Mouse (Mus musculus): ENCODE data around the gene Ppt2. TPM values are rescaled to one million over a fixed set of nuclear protein-coding genes. Genes with fewer than 3 reads are reported as not detected.

The Ppt2 gene
- polyA plus RNA-seq, 1 experiment from 2014 or later = 32.9 TPM

DNA sequence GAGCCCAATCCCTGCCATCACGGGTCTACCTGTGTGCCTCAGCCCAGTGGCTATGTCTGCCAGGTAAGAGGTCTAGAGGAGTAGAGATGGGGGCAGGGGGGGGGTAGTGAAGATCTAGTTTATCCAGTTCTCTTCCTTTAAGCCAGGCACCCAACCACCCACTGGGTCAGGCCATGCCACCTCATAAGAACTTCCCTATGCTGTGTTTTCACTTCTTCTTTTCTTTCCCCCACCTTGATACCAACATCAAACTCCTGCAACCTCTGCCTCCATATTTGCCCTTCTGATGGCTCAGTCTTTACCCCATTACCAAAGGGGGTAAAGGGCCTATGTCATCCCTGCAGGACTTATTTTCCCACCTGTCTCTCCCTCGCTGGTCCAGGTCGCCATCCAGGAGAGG is 50.2 kb downstream of the Ppt2 start:
- Histone ChIP-seq H3K9ac (ENCODE audit: low read depth, low read length) (no peak overlapping the region), H3K9me3 (ENCODE audit: control insufficient read depth, low read length) (no peaks in the 10 kb centered on the region), H3K36me3 (ENCODE audit: control insufficient read depth, insufficient read depth, low read length) (no peaks in the 10 kb centered on the region), H3K27me3 (replicated peaks; ENCODE audit: control insufficient read depth, insufficient read depth, low read length) (no peaks in the 10 kb centered on the region), H3K4me1 (ENCODE audit: control insufficient read depth, insufficient read depth, low read length) (0 out of 2 replicates have a peak, but pooled peaks cover 4% of the 10 kb centered on the region), H3K27ac (ENCODE audit: low read length) (no peak overlapping the region), H3K4me3 (ENCODE audit: low read length) (no peak overlapping the region), H3K4me2 (ENCODE audit: low read depth, low read length) (no peak overlapping the region)
- ATAC-seq = no peak
- WGBS = 89% methylated on average over 3 of the region's 3 CpGs

DNA sequence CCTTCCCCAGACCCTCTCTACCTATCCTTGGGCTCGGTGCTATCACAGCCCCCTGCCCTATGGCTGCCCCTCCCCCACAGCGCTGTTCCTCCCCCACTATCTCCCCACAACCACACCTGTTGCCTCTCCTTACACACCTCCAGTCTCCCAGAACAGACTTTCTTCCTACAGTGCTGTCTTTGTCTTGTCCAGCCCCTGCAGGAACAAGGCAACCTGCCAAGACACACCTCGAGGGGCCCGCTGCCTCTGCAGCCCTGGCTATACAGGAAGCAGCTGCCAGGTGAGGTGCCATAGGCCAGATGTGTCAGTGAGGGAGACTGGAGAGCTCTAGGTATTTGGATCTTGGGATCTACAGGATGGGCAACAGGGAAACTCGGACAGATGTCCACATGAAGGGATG is 51.7 kb downstream of the Ppt2 start:
- no peak overlapping the region for H3K4me3 ChIP-seq (ENCODE audit: low read length)
- no peaks in the 10 kb centered on the region for H3K27me3 ChIP-seq (replicated peaks; ENCODE audit: control insufficient read depth, insufficient read depth, low read length)
- H3K4me2 ChIP-seq (ENCODE audit: low read depth, low read length) = no peak overlapping the region
- ATAC-seq = peak; percentile 88
- 50% methylated on average over 5 of the region's 5 CpGs for WGBS
- H3K4me1 ChIP-seq (ENCODE audit: control insufficient read depth, insufficient read depth, low read length) = 0 out of 2 replicates have a peak, but pooled peaks cover 4% of the 10 kb centered on the region
- H3K36me3 ChIP-seq (ENCODE audit: control insufficient read depth, insufficient read depth, low read length) = no peaks in the 10 kb centered on the region
- H3K9me3 ChIP-seq (ENCODE audit: control insufficient read depth, low read length) = no peaks in the 10 kb centered on the region
- H3K9ac ChIP-seq (ENCODE audit: low read depth, low read length) = no peak overlapping the region
- peak overlapping the region; percentile 58; the same call in 1 of the 2 replicates for H3K27ac ChIP-seq (ENCODE audit: low read length)

- Histone ChIP-seq H3K9me3 (ENCODE audit: control insufficient read depth, low read length) (no peaks in the 10 kb centered on the region), H3K36me3 (ENCODE audit: control insufficient read depth, insufficient read depth, low read length) (no peaks in the 10 kb centered on the region), H3K4me3 (ENCODE audit: low read length) (no peak overlapping the region), H3K27ac (ENCODE audit: low read length) (no peak overlapping the region), H3K27me3 (replicated peaks; ENCODE audit: control insufficient read depth, insufficient read depth, low read length) (no peaks in the 10 kb centered on the region), H3K4me1 (ENCODE audit: control insufficient read depth, insufficient read depth, low read length) (0 out of 2 replicates have a peak, but pooled peaks cover 4% of the 10 kb centered on the region), H3K9ac (ENCODE audit: low read depth, low read length) (no peak overlapping the region), H3K4me2 (ENCODE audit: low read depth, low read length) (no peak overlapping the region)
- no peak for ATAC-seq
- 16% methylated on average over 15 of the region's 15 CpGs for WGBS
These were observed 55.9 kb downstream of the Ppt2 start for GRCm38 (mm10) chr17:34572361-34572760.

DNA sequence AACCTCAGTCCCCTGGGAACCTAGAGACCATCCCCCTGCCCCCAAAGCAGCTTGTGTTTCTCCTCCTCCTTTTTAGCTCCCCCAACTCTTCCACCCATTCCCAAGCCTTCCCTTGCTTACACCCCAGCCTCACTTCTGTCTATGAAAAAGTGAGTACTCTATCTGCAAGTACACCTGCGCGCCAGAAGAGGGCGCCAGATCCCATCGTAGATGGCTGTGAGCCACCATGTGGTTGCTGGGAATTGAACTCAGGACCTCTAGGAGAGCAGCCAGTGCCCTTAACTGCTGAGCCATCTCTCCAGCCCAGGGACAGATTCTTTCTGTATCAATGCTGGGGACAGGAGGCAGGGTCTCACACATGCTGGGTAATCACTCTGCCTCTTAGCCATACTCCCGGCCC is 56.4 kb downstream of the Ppt2 start:
- 0 out of 2 replicates have a peak, but pooled peaks cover 4% of the 10 kb centered on the region for H3K4me1 ChIP-seq (ENCODE audit: control insufficient read depth, insufficient read depth, low read length)
- no peak for ATAC-seq
- H3K4me3 ChIP-seq (ENCODE audit: low read length) = no peak overlapping the region
- no peaks in the 10 kb centered on the region for H3K9me3 ChIP-seq (ENCODE audit: control insufficient read depth, low read length)
- no peak overlapping the region for H3K4me2 ChIP-seq (ENCODE audit: low read depth, low read length)
- H3K36me3 ChIP-seq (ENCODE audit: control insufficient read depth, insufficient read depth, low read length) = no peaks in the 10 kb centered on the region
- H3K27ac ChIP-seq (ENCODE audit: low read length) = no peak overlapping the region
- 21% methylated on average over 5 of the region's 5 CpGs for WGBS
- H3K9ac ChIP-seq (ENCODE audit: low read depth, low read length) = no peak overlapping the region
- H3K27me3 ChIP-seq (replicated peaks; ENCODE audit: control insufficient read depth, insufficient read depth, low read length) = no peaks in the 10 kb centered on the region

- H3K9ac ChIP-seq (ENCODE audit: low read depth, low read length) = no peak overlapping the region
- 77% methylated on average over 4 of the region's 4 CpGs for WGBS
These were observed 58.4 kb downstream of the Ppt2 start for GRCm38 (mm10) chr17:34569919-34570318.

DNA sequence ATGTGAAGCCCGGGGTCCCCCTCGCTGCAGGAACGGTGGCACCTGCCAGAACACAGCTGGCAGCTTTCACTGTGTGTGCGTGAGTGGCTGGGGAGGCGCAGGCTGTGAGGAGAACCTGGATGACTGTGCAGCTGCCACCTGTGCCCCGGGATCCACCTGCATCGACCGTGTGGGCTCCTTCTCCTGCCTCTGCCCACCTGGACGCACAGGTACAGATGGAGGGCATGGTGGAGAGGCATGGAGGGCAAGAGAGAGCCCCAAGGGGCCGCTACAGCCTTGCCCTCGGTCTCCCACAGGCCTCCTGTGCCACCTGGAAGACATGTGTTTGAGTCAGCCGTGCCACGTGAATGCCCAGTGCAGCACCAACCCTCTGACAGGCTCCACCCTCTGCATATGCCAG is 59.9 kb downstream of the Ppt2 start:
- H3K9me3 ChIP-seq (ENCODE audit: control insufficient read depth, low read length) = no peaks in the 10 kb centered on the region
- H3K4me2 ChIP-seq (ENCODE audit: low read depth, low read length) = no peak overlapping the region
- H3K9ac ChIP-seq (ENCODE audit: low read depth, low read length) = no peak overlapping the region; the same call in 1 of the 2 replicates
- ATAC-seq = no peak
- WGBS = 75% methylated on average over 13 of the region's 13 CpGs
- no peaks in the 10 kb centered on the region for H3K27me3 ChIP-seq (replicated peaks; ENCODE audit: control insufficient read depth, insufficient read depth, low read length)
- H3K36me3 ChIP-seq (ENCODE audit: control insufficient read depth, insufficient read depth, low read length) = no peaks in the 10 kb centered on the region
- H3K4me1 ChIP-seq (ENCODE audit: control insufficient read depth, insufficient read depth, low read length) = peaks cover 9% of the 10 kb centered on the region
- no peak overlapping the region for H3K27ac ChIP-seq (ENCODE audit: low read length)
- H3K4me3 ChIP-seq (ENCODE audit: low read length) = no peak overlapping the region

More at GRCm38 (mm10) chr17:34569919-34570318, 58.4 kb downstream of the Ppt2 start:
- 0 out of 2 replicates have a peak, but pooled peaks cover 4% of the 10 kb centered on the region for H3K4me1 ChIP-seq (ENCODE audit: control insufficient read depth, insufficient read depth, low read length)
- H3K27me3 ChIP-seq (replicated peaks; ENCODE audit: control insufficient read depth, insufficient read depth, low read length) = no peaks in the 10 kb centered on the region
- H3K4me2 ChIP-seq (ENCODE audit: low read depth, low read length) = no peak overlapping the region
- no peak overlapping the region for H3K4me3 ChIP-seq (ENCODE audit: low read length)
- no peaks in the 10 kb centered on the region for H3K9me3 ChIP-seq (ENCODE audit: control insufficient read depth, low read length)
- no peak for ATAC-seq
- H3K27ac ChIP-seq (ENCODE audit: low read length) = no peak overlapping the region
- H3K36me3 ChIP-seq (ENCODE audit: control insufficient read depth, insufficient read depth, low read length) = no peaks in the 10 kb centered on the region

DNA sequence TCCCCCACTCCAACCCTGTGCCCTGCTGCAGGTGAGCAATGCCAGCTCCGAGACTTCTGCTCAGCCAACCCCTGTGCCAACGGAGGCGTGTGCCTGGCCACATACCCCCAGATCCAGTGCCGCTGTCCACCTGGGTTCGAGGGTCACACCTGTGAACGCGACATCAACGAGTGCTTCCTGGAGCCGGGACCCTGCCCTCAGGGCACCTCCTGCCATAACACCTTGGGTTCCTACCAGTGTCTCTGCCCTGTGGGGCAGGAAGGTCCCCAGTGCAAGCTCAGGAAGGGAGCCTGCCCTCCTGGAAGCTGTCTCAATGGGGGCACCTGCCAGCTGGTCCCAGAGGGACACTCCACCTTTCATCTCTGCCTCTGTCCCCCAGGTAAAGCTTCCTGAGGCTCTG is 61.0 kb downstream of the Ppt2 start:
- Histone ChIP-seq H3K4me1 (ENCODE audit: control insufficient read depth, insufficient read depth, low read length) (peaks cover 6% of the 10 kb centered on the region), H3K4me2 (ENCODE audit: low read depth, low read length) (no peak overlapping the region), H3K27ac (ENCODE audit: low read length) (no peak overlapping the region), H3K9me3 (ENCODE audit: control insufficient read depth, low read length) (no peaks in the 10 kb centered on the region), H3K4me3 (ENCODE audit: low read length) (no peak overlapping the region), H3K27me3 (replicated peaks; ENCODE audit: control insufficient read depth, insufficient read depth, low read length) (no peaks in the 10 kb centered on the region), H3K9ac (ENCODE audit: low read depth, low read length) (no peak overlapping the region), H3K36me3 (ENCODE audit: control insufficient read depth, insufficient read depth, low read length) (no peaks in the 10 kb centered on the region)
- 49% methylated on average over 9 of the region's 9 CpGs for WGBS
- ATAC-seq = no peak

Other genes with a start within 250 kb of the Ppt2 start
- 0.81 and 1.2 TPM in 2 replicates for gene BC051142, start 229.7 kb downstream of the Ppt2 start, polyA plus RNA-seq (2015; fragmentation: Nextera tagmentation; extraction: Ambion mirVana)
- gene Btnl4, start 151.2 kb downstream of the Ppt2 start, polyA plus RNA-seq (2015; fragmentation: Nextera tagmentation; extraction: Ambion mirVana) = 18.1 and 22.3 TPM in 2 replicates
- 30.9 and 41.7 TPM in 2 replicates for gene Btnl6, start 111.2 kb downstream of the Ppt2 start, polyA plus RNA-seq (2015; fragmentation: Nextera tagmentation; extraction: Ambion mirVana)
- 2.5 and 3.8 TPM in 2 replicates for gene Notch4, start 64.2 kb downstream of the Ppt2 start, polyA plus RNA-seq (2015; fragmentation: Nextera tagmentation; extraction: Ambion mirVana)
- gene Gpsm3, start 38.7 kb downstream of the Ppt2 start, polyA plus RNA-seq (2015; fragmentation: Nextera tagmentation; extraction: Ambion mirVana) = 12.0 and 12.5 TPM in 2 replicates
- gene Pbx2, start 37.2 kb downstream of the Ppt2 start, polyA plus RNA-seq (2015; fragmentation: Nextera tagmentation; extraction: Ambion mirVana) = 5.6 and 6.9 TPM in 2 replicates
- 2.3 and 2.4 TPM in 2 replicates for gene Ager, start 30.6 kb downstream of the Ppt2 start, polyA plus RNA-seq (2015; fragmentation: Nextera tagmentation; extraction: Ambion mirVana)
- 190 and 197 TPM in 2 replicates for gene Rnf5, start 24.8 kb downstream of the Ppt2 start, polyA plus RNA-seq (2015; fragmentation: Nextera tagmentation; extraction: Ambion mirVana)
- gene Agpat1, start 24.2 kb downstream of the Ppt2 start, polyA plus RNA-seq (2015; fragmentation: Nextera tagmentation; extraction: Ambion mirVana) = 61.8 and 67.9 TPM in 2 replicates
- gene Egfl8, start 12.5 kb downstream of the Ppt2 start, polyA plus RNA-seq (2015; fragmentation: Nextera tagmentation; extraction: Ambion mirVana) = 4.0 and 4.6 TPM in 2 replicates
- 0.32 and 0.47 TPM in 2 replicates for gene Prrt1, start 1.0 kb upstream of the Ppt2 start, polyA plus RNA-seq (2015; fragmentation: Nextera tagmentation; extraction: Ambion mirVana)
- gene Fkbpl, start 16.3 kb upstream of the Ppt2 start, polyA plus RNA-seq (2015; fragmentation: Nextera tagmentation; extraction: Ambion mirVana) = 10.2 and 14.4 TPM in 2 replicates
- 66.3 and 69.1 TPM in 2 replicates for gene Atf6b, start 18.6 kb upstream of the Ppt2 start, polyA plus RNA-seq (2015; fragmentation: Nextera tagmentation; extraction: Ambion mirVana)
- 1.1 TPM in 2 replicates for gene Tnxb, start 42.0 kb upstream of the Ppt2 start, polyA plus RNA-seq (2015; fragmentation: Nextera tagmentation; extraction: Ambion mirVana)
- gene C4b, start 115.4 kb upstream of the Ppt2 start, polyA plus RNA-seq (2015; fragmentation: Nextera tagmentation; extraction: Ambion mirVana) = 0.83 and 0.92 TPM in 2 replicates
- 0.06 and 15.4 TPM in 2 replicates for gene Cyp21a1, start 176.1 kb upstream of the Ppt2 start, polyA plus RNA-seq (2015; fragmentation: Nextera tagmentation; extraction: Ambion mirVana)
- gene Stk19, start 208.4 kb upstream of the Ppt2 start, polyA plus RNA-seq (2015; fragmentation: Nextera tagmentation; extraction: Ambion mirVana) = 24.0 and 26.5 TPM in 2 replicates
- gene Dxo, start 208.5 kb upstream of the Ppt2 start, polyA plus RNA-seq (2015; fragmentation: Nextera tagmentation; extraction: Ambion mirVana) = 53.6 and 59.0 TPM in 2 replicates
- 39.2 and 44.9 TPM in 2 replicates for gene Skiv2l, start 221.7 kb upstream of the Ppt2 start, polyA plus RNA-seq (2015; fragmentation: Nextera tagmentation; extraction: Ambion mirVana)
- gene Nelfe, start 221.9 kb upstream of the Ppt2 start, polyA plus RNA-seq (2015; fragmentation: Nextera tagmentation; extraction: Ambion mirVana) = 104 TPM in 2 replicates
- gene Cfb, start 234.0 kb upstream of the Ppt2 start, polyA plus RNA-seq (2015; fragmentation: Nextera tagmentation; extraction: Ambion mirVana) = 95.8 and 107 TPM in 2 replicates